Mouse (Mus musculus) testis, adult 2 months (tissue): ENCODE results near the gene Col25a1.

Experiments
- CTCF ChIP-seq: fragments of 200-500 bp; IDR thresholded peaks from 2 replicates; pipeline ENCODE4 v1.5.1; 2012; ENCODE audit warnings: low read depth, mild to moderate bottlenecking, inconsistent platforms, low read length, moderate library complexity; ENCODE audit not compliant: control insufficient read depth, insufficient read depth, insufficient replicate concordance
- POLR2A ChIP-seq: fragments of 200-500 bp; IDR thresholded peaks from 2 replicates; pipeline ENCODE4 v1.6.1; 2012; ENCODE audit warnings: low read depth, mild to moderate bottlenecking, inconsistent platforms, low read length, moderate library complexity; ENCODE audit not compliant: control insufficient read depth

DNA sequence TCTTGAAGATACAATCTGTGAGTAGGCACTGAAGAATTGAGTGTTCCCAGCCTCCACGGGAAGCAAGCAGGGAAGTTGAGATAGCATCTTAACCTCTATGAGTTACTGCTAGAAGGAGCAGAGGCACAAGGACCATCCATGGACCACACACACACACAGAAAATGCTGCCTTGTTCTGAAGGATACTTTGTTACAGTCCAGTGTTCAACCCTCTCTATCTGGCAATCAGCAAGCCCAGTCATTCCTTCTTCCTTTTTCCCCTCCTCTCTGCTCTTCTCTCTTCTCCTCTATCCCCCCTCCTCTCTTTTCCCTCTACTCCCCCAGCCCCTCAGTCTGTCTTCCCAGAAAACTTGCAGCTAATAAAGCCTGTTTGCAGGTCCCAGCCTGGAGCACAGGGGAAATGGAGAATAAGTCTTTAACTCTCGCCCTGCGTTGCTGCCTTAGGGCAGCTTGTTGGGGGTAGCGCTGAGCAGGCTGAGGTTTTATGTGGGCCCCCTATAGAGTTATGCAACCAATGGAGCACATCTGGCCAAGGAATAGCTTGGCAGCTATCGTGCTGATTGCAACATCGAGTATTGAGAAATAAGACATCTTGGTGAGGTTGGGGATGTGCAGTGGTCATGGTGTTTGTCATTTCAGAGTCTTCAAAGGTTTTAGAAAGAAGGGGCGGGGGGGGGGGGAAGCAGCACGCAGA lies 235.8 kb downstream of the Col25a1 start:
- TF ChIP-seq POLR2A (no peak), CTCF (no peak)
